Mouse (Mus musculus) liver, embryonic 15.5 days (tissue): ENCODE results near the gene Ccni. TPM values are rescaled to one million over a fixed set of nuclear protein-coding genes. Genes with fewer than 3 reads are reported as not detected.

Source experiments
- ATAC-seq: fragments of 200-750 bp; cut with Nextera tagmentation; 2 replicates; pipeline ENCODE4 v1.8.0; 2017; ENCODE audit warnings: moderate number of reproducible peaks, mild to moderate bottlenecking, moderate library complexity; ENCODE audit not compliant: insufficient read depth
- H3K27ac ChIP-seq: fragments of 300-500 bp; sonication (generic); replicated peaks from 2 replicates; pipeline ENCODE4 v1.5.1; 2015; ENCODE audit warnings: mild to moderate bottlenecking, inconsistent platforms
- H3K27me3 ChIP-seq: fragments of 300-500 bp; sonication (generic); 2 replicates; pipeline ENCODE4 v1.6.1; 2015; ENCODE audit warnings: mild to moderate bottlenecking, inconsistent platforms
- H3K36me3 ChIP-seq: fragments of 300-500 bp; sonication (generic); replicated peaks from 2 replicates; pipeline ENCODE4 v1.6.1; 2015; ENCODE audit warnings: moderate library complexity, mild to moderate bottlenecking, inconsistent platforms
- H3K4me1 ChIP-seq: fragments of 300-500 bp; sonication (generic); replicated peaks from 2 replicates; pipeline ENCODE4 v1.6.1; 2015; ENCODE audit warnings: inconsistent platforms
- H3K4me2 ChIP-seq: fragments of 300-500 bp; sonication (generic); 2 replicates; pipeline ENCODE4 v1.6.1; 2015; ENCODE audit warnings: moderate library complexity, mild to moderate bottlenecking, inconsistent platforms
- H3K4me3 ChIP-seq: fragments of 300-500 bp; sonication (generic); replicated peaks from 2 replicates; pipeline ENCODE4 v1.5.1; 2015; ENCODE audit warnings: mild to moderate bottlenecking, inconsistent platforms
- H3K9ac ChIP-seq: fragments of 300-500 bp; sonication (generic); 2 replicates; pipeline ENCODE4 v1.6.1; 2015; ENCODE audit warnings: moderate library complexity, mild to moderate bottlenecking, inconsistent platforms
- H3K9me3 ChIP-seq: fragments of 300-500 bp; sonication (generic); replicated peaks from 2 replicates; pipeline ENCODE4 v1.6.1; 2016; ENCODE audit warnings: inconsistent platforms
- WGBS: fragments of 180-500 bp; shearing (Covaris S2); methylation state at CpG from one replicate; pipeline ENCODE4 v1.1.7; 2015; ENCODE audit warnings: mixed read lengths; ENCODE audit not compliant: insufficient replicate concordance; 5-methylcytosine and 5-hydroxymethylcytosine counted together
- polyA plus RNA-seq: library from polyadenylated mRNA; unstranded; fragments of >200 nt; fragmentation: Nextera tagmentation; extraction: Ambion mirVana; gene quantifications from 2 replicates; pipeline ENCODE4 v1.2.1, GENCODE M21; 2015

The Ccni gene
- polyA plus RNA-seq, 1 experiment from 2014 or later, result 34.9 TPM

- H3K4me2 ChIP-seq, result no peak overlapping the region
- no peaks in the 10 kb centered on the region; the same call in 1 of the 2 replicates for H3K4me1 ChIP-seq
- H3K27ac ChIP-seq, result no peak overlapping the region
- H3K27me3 ChIP-seq, result no peaks in the 10 kb centered on the region
- no peak overlapping the region for H3K4me3 ChIP-seq
- H3K36me3 ChIP-seq, result peaks cover 50% of the 10 kb centered on the region
- no peaks in the 10 kb centered on the region for H3K9me3 ChIP-seq
- no peak overlapping the region for H3K9ac ChIP-seq
- ATAC-seq, result no peak
- 77% methylated on average over 3 of the region's 3 CpGs for WGBS
These were observed 42.8 kb downstream of the Ccni start for GRCm38 (mm10) chr5:93163541-93163940.

- H3K27me3 ChIP-seq, result no peaks in the 10 kb centered on the region
- no peak overlapping the region for H3K4me2 ChIP-seq
- no peak overlapping the region for H3K9ac ChIP-seq
- no peaks in the 10 kb centered on the region for H3K9me3 ChIP-seq
- no peak for ATAC-seq
- peaks cover 40% of the 10 kb centered on the region for H3K4me1 ChIP-seq
- no peak overlapping the region for H3K27ac ChIP-seq
- peaks cover 27% of the 10 kb centered on the region for H3K36me3 ChIP-seq
- no peak overlapping the region for H3K4me3 ChIP-seq
- WGBS, result 86% methylated on average over 11 of the region's 11 CpGs
These were observed 51.9 kb downstream of the Ccni start for GRCm38 (mm10) chr5:93154401-93154800.

DNA sequence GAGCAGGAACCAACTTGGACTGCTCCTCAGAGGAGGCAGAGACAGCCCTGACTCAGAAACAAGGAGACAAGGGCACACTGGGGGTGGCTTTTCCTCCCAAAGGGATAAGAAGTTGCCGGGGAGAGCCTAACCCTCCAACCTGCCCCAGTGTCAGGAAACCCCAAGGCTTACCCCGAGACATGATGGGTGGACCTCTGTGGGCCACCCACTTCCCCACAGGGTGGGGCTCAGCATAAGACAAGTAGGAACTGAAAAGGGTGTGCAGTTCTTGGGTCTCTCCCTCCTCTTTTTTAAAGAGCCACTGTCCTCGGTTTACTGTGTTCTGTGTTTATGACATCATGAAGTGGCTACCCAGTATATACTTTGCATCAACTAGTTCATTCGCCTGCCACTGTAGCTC, 53.8 kb downstream of the Ccni start:
- H3K9me3 ChIP-seq, result no peaks in the 10 kb centered on the region
- H3K4me3 ChIP-seq, result no peak overlapping the region
- H3K9ac ChIP-seq, result no peak overlapping the region
- peak; percentile 53 for ATAC-seq
- 0 out of 2 replicates have a peak overlapping the region, but pooled peaks have one; percentile 16 for H3K27ac ChIP-seq
- peak overlapping the region; percentile 6; the same call in 1 of the 2 replicates for H3K4me2 ChIP-seq
- 29% methylated on average over 4 of the region's 4 CpGs for whole genome bisulfite sequencing
- H3K27me3 ChIP-seq, result no peaks in the 10 kb centered on the region
- peaks cover 17% of the 10 kb centered on the region for H3K36me3 ChIP-seq
- H3K4me1 ChIP-seq, result peaks cover 43% of the 10 kb centered on the region

DNA sequence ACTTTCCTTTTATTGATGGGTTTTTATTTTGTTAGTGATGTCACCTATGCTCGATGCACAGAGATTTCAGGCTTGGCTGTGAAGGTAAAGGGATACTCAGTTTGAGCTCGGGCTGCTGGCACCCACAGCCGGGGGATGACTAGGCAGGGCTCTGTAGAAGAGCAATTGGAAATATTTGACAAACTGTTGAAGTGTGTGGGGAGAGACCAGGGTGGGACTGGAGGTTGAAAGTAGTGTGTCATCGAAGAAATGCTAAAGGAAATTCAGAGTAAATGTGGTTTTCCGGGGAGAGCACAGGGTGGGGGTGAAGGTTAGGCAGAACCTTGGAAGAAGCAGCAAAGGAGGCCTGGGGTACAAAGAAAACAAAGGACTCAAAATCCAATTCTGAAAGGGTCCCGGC, 54.3 kb downstream of the Ccni start:
- Histone ChIP-seq H3K9ac (no peak overlapping the region), H3K9me3 (no peaks in the 10 kb centered on the region), H3K27me3 (no peaks in the 10 kb centered on the region), H3K4me3 (no peak overlapping the region), H3K27ac (0 out of 2 replicates have a peak overlapping the region, but pooled peaks have one; percentile 16), H3K4me1 (peaks cover 43% of the 10 kb centered on the region), H3K4me2 (peak overlapping the region; percentile 6; the same call in 1 of the 2 replicates), H3K36me3 (peaks cover 13% of the 10 kb centered on the region)
- no peak for ATAC-seq
- 23% methylated on average over 6 of the region's 6 CpGs for WGBS

GRCm38 (mm10) chr5:93149969-93150777, 56.1 kb downstream of the Ccni start:
- no peak overlapping the region for H3K27ac ChIP-seq
- WGBS, result 39% methylated on average over 12 of the region's 12 CpGs
- H3K4me1 ChIP-seq, result peaks cover 47% of the 10 kb centered on the region
- H3K36me3 ChIP-seq, result no peaks in the 10 kb centered on the region; the same call in none of the 2 replicates
- no peak overlapping the region for H3K9ac ChIP-seq
- no peak overlapping the region for H3K4me2 ChIP-seq
- H3K9me3 ChIP-seq, result no peaks in the 10 kb centered on the region
- H3K4me3 ChIP-seq, result no peak overlapping the region
- no peak for ATAC-seq
- H3K27me3 ChIP-seq, result no peaks in the 10 kb centered on the region

DNA sequence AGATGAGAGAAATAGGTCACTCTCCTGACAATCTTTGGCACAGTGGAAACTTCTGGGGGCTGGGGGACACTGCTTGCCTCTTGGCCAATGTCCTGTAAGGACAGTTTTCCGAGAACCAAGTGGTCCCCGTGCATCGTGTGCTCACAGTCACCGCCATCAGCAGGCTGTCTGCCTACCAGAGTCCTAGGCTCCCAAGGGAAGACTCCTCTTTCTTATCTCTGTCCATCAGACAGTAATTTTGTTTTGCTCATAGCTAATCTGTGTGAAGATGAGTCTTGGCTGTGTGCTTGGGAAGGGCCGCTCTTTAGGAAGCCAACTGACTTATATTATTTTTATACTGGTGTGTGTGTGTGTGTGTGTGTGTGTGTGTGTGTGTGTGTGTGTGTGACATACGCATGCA, 60.8 kb downstream of the Ccni start:
- WGBS, result 50% methylated on average over 6 of the region's 6 CpGs
- H3K27ac ChIP-seq, result no peak overlapping the region
- no peak for ATAC-seq

DNA sequence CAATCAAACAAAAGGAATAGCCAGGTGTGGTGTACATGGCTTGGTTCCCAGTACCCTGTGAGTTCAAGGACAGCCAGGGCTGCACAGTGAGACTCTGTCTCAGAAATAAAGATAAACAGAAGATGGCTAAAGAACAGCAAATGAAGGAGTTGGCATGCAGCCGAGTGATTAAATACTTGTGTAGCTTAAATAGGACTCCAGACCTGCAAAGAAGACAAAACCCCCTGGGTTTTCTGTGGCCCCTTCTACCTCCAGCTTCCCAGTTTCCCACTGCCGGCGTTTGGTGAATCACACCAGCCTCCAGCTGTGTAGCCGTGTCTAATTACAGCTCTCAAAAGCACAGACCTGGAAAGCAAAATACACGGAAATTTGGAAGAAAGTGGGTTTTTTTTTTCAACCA, 61.4 kb downstream of the Ccni start:
- WGBS, result 71% methylated on average over 5 of the region's 5 CpGs
- no peak overlapping the region for H3K4me3 ChIP-seq
- H3K9ac ChIP-seq, result no peak overlapping the region
- peaks cover 22% of the 10 kb centered on the region for H3K36me3 ChIP-seq
- no peaks in the 10 kb centered on the region for H3K27me3 ChIP-seq
- H3K4me2 ChIP-seq, result no peak overlapping the region
- no peaks in the 10 kb centered on the region for H3K9me3 ChIP-seq
- peaks cover 15% of the 10 kb centered on the region for H3K4me1 ChIP-seq
- H3K27ac ChIP-seq, result no peak overlapping the region
- ATAC-seq, result no peak

More for the DNA sequence above, 60.8 kb downstream of the Ccni start:
- H3K4me2 ChIP-seq, result no peak overlapping the region
- no peaks in the 10 kb centered on the region for H3K9me3 ChIP-seq
- no peak overlapping the region for H3K4me3 ChIP-seq
- H3K4me1 ChIP-seq, result peaks cover 21% of the 10 kb centered on the region
- H3K36me3 ChIP-seq, result peaks cover 17% of the 10 kb centered on the region
- no peaks in the 10 kb centered on the region for H3K27me3 ChIP-seq
- no peak overlapping the region for H3K9ac ChIP-seq

- H3K27me3 ChIP-seq, result no peaks in the 10 kb centered on the region
- H3K9ac ChIP-seq, result no peak overlapping the region
- H3K36me3 ChIP-seq, result peaks cover 34% of the 10 kb centered on the region
- H3K4me2 ChIP-seq, result no peak overlapping the region
- 60% methylated on average over 12 of the region's 12 CpGs for WGBS
- peaks cover 8% of the 10 kb centered on the region; the same call in 1 of the 2 replicates for H3K4me1 ChIP-seq
- H3K4me3 ChIP-seq, result no peak overlapping the region
- no peaks in the 10 kb centered on the region for H3K9me3 ChIP-seq
- ATAC-seq, result no peak
- no peak overlapping the region for H3K27ac ChIP-seq
These were observed 62.8 kb downstream of the Ccni start for GRCm38 (mm10) chr5:93143360-93144091.

DNA sequence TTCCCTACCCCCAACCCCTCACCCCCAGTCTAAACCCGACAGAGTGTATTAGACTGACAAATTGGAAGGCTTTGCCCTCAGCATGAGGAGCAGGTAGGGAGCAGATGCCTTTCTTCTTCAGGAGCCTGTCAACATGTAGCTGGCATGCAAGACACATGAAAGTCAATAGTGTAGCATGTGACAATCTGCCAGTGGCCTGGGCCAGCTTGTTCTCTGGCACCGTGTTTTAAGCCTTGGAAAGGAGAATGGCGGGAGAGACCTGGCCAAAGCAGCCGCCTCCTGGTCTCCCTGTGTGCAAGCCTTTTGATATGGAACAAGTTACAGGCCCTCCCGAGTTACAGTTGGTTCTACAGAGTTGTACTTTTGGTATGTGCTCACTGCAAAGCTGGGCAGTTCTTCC, 65.5 kb downstream of the Ccni start:
- no peak overlapping the region for H3K9ac ChIP-seq
- no peak overlapping the region for H3K27ac ChIP-seq
- WGBS, result 72% methylated on average over 5 of the region's 5 CpGs
- H3K4me1 ChIP-seq, result peaks cover 15% of the 10 kb centered on the region
- no peaks in the 10 kb centered on the region for H3K27me3 ChIP-seq
- H3K9me3 ChIP-seq, result 0 out of 2 replicates have a peak, but pooled peaks cover 3% of the 10 kb centered on the region
- peaks cover 34% of the 10 kb centered on the region for H3K36me3 ChIP-seq
- no peak overlapping the region for H3K4me3 ChIP-seq
- no peak overlapping the region for H3K4me2 ChIP-seq
- ATAC-seq, result no peak

GRCm38 (mm10) chr5:93139350-93139749, 66.9 kb downstream of the Ccni start:
- 77% methylated on average over 9 of the region's 9 CpGs for WGBS

GRCm38 (mm10) chr5:93136956-93137586, 69.2 kb downstream of the Ccni start:
- peaks cover 10% of the 10 kb centered on the region; the same call in 1 of the 2 replicates for H3K4me1 ChIP-seq
- WGBS, result 44% methylated on average over 5 of the region's 5 CpGs
- H3K4me3 ChIP-seq, result no peak overlapping the region
- no peak for ATAC-seq
- no peaks in the 10 kb centered on the region for H3K27me3 ChIP-seq
- H3K9me3 ChIP-seq, result 0 out of 2 replicates have a peak, but pooled peaks cover 3% of the 10 kb centered on the region
- peaks cover 30% of the 10 kb centered on the region for H3K36me3 ChIP-seq
- no peak overlapping the region for H3K9ac ChIP-seq
- no peak overlapping the region; the same call in 1 of the 2 replicates for H3K27ac ChIP-seq
- H3K4me2 ChIP-seq, result no peak overlapping the region

More at GRCm38 (mm10) chr5:93139350-93139749, 66.9 kb downstream of the Ccni start:
- Histone ChIP-seq H3K9ac (no peak overlapping the region), H3K4me1 (peaks cover 10% of the 10 kb centered on the region; the same call in 1 of the 2 replicates), H3K9me3 (0 out of 2 replicates have a peak, but pooled peaks cover 3% of the 10 kb centered on the region), H3K27ac (no peak overlapping the region), H3K36me3 (peaks cover 34% of the 10 kb centered on the region), H3K4me3 (no peak overlapping the region), H3K27me3 (no peaks in the 10 kb centered on the region), H3K4me2 (no peak overlapping the region)
- ATAC-seq, result no peak
